Mouse (Mus musculus) MEL (cell line): ENCODE measurements around the gene Kcnip2.

ENCODE experiments used
- CTCF ChIP-seq, 3 experiments: IDR thresholded peaks in 2 of 3; conservative IDR thresholded peaks in 1 of 3; 2 replicates each; pipeline ENCODE4 v1.5.1; 2011 to 2012; ENCODE audit warnings: low read length in 3 of 3, low read depth in 2 of 3, mild to moderate bottlenecking in 2 of 3, improper control_type of control experiment in 1 of 3, inconsistent platforms in 1 of 3, mixed read lengths in 1 of 3, moderate library complexity in 1 of 3; ENCODE audit not compliant: control insufficient read depth in 1 of 3, insufficient read depth in 1 of 3, poor library complexity in 1 of 3, severe bottlenecking in 1 of 3
- EP300 ChIP-seq, 2 experiments: IDR thresholded peaks; 2 replicates each; pipeline ENCODE4 v1.6.1; 2011; ENCODE audit warnings: improper control_type of control experiment in 2 of 2, low read length in 2 of 2, low read depth in 1 of 2, mild to moderate bottlenecking in 1 of 2
- MAX ChIP-seq: IDR thresholded peaks from 2 replicates; pipeline ENCODE4 v1.6.1; 2011; ENCODE audit warnings: low read length, improper control_type of control experiment
- POLR2A ChIP-seq, 2 experiments: IDR thresholded peaks; 2 replicates each; pipeline ENCODE4 v1.6.1; 2011 to 2012; ENCODE audit warnings: low read length in 2 of 2, mild to moderate bottlenecking in 2 of 2, control low read depth in 1 of 2, improper control_type of control experiment in 1 of 2, low read depth in 1 of 2, moderate library complexity in 1 of 2; ENCODE audit not compliant: control insufficient read depth in 1 of 2, insufficient read depth in 1 of 2, poor library complexity in 1 of 2
- POLR2AphosphoS5 ChIP-seq: IDR thresholded peaks from 2 replicates; pipeline ENCODE4 v1.6.1; 2012; ENCODE audit warnings: low read depth, borderline replicate concordance, mild to moderate bottlenecking, inconsistent platforms, low read length, moderate library complexity, mixed read lengths
- USF1 ChIP-seq: IDR thresholded peaks from 2 replicates; pipeline ENCODE4 v1.6.1; 2014; ENCODE audit warnings: low read depth, mild to moderate bottlenecking, inconsistent platforms, low read length, improper control_type of control experiment, moderate library complexity
- ZC3H11A ChIP-seq: IDR thresholded peaks from 2 replicates; pipeline ENCODE4 v1.6.1; 2012; ENCODE audit warnings: low read depth, mild to moderate bottlenecking, inconsistent platforms, low read length, improper control_type of control experiment

GRCm38 (mm10) chr19:45817816-45818490, 2.1 kb upstream of the Kcnip2 start:
- TF ChIP-seq ZC3H11A = no peak
- no peak for TF ChIP-seq POLR2AphosphoS5
- no peak for TF ChIP-seq CTCF (IDR thresholded peaks at IDR 0.05 in 2 of 3, conservative IDR thresholded peaks at IDR 0.05 in 1 of 3; ENCODE audit: control insufficient read depth in 1 of 3, insufficient read depth in 1 of 3, low read depth in 2 of 3, low read length in 3 of 3, poor library complexity in 1 of 3, severe bottlenecking in 1 of 3)
- no peak for TF ChIP-seq EP300 (IDR thresholded peaks at IDR 0.05; ENCODE audit: low read depth in 1 of 2, low read length in 2 of 2)
- no peak for TF ChIP-seq POLR2A (IDR thresholded peaks at IDR 0.05; ENCODE audit: control insufficient read depth in 1 of 2, insufficient read depth in 1 of 2, low read depth in 1 of 2, low read length in 2 of 2, poor library complexity in 1 of 2)
- TF ChIP-seq MAX = no peak
- TF ChIP-seq USF1 = no peak
